Mouse (Mus musculus) midbrain, embryonic 15.5 days (tissue): ENCODE data around the gene Rai1. TPM values are rescaled to one million over a fixed set of nuclear protein-coding genes. Genes with fewer than 3 reads are reported as not detected.

Experiments
- ATAC-seq: fragments of 200-750 bp; cut with Nextera tagmentation; replicated peaks from 2 replicates; pipeline ENCODE4 v1.8.0; 2017; ENCODE audit warnings: moderate TSS enrichment
- H3K27ac ChIP-seq: fragments of 300-500 bp; sonication (generic); 2 replicates; pipeline ENCODE4 v1.5.1; 2015; ENCODE audit warnings: mild to moderate bottlenecking, inconsistent platforms
- H3K27me3 ChIP-seq: fragments of 300-500 bp; sonication (generic); replicated peaks from 2 replicates; pipeline ENCODE4 v1.6.1; 2015; ENCODE audit warnings: inconsistent platforms
- H3K36me3 ChIP-seq: fragments of 300-500 bp; sonication (generic); replicated peaks from 2 replicates; pipeline ENCODE4 v1.6.1; 2015; ENCODE audit warnings: inconsistent platforms
- H3K4me1 ChIP-seq: fragments of 300-500 bp; sonication (generic); 2 replicates; pipeline ENCODE4 v1.6.1; 2015; ENCODE audit warnings: inconsistent platforms
- H3K4me2 ChIP-seq: fragments of 300-500 bp; sonication (generic); 2 replicates; pipeline ENCODE4 v1.6.1; 2015; ENCODE audit warnings: inconsistent platforms, mild to moderate bottlenecking, moderate library complexity
- H3K4me3 ChIP-seq: fragments of 300-500 bp; sonication (generic); 2 replicates; pipeline ENCODE4 v1.5.1; 2015; ENCODE audit warnings: mild to moderate bottlenecking, inconsistent platforms
- H3K9ac ChIP-seq: fragments of 300-500 bp; sonication (generic); 2 replicates; pipeline ENCODE4 v1.6.1; 2015; ENCODE audit warnings: mild to moderate bottlenecking, inconsistent platforms
- H3K9me3 ChIP-seq: fragments of 300-500 bp; sonication (generic); 2 replicates; pipeline ENCODE4 v1.6.1; 2016; ENCODE audit warnings: inconsistent platforms
- WGBS: fragments of 180-500 bp; shearing (Covaris S2); methylation state at CpG from one replicate; pipeline ENCODE4 v1.1.7; 2015; ENCODE audit warnings: mixed read lengths; 5-methylcytosine and 5-hydroxymethylcytosine counted together
- polyA plus RNA-seq: library from polyadenylated mRNA; unstranded; fragments of >200 nt; fragmentation: Nextera tagmentation; extraction: Ambion mirVana; gene quantifications from 2 replicates; pipeline ENCODE4 v1.2.1, GENCODE M21; 2015

Gene Rai1
- polyA plus RNA-seq, 1 experiment from 2014 or later = 34.7 TPM

DNA sequence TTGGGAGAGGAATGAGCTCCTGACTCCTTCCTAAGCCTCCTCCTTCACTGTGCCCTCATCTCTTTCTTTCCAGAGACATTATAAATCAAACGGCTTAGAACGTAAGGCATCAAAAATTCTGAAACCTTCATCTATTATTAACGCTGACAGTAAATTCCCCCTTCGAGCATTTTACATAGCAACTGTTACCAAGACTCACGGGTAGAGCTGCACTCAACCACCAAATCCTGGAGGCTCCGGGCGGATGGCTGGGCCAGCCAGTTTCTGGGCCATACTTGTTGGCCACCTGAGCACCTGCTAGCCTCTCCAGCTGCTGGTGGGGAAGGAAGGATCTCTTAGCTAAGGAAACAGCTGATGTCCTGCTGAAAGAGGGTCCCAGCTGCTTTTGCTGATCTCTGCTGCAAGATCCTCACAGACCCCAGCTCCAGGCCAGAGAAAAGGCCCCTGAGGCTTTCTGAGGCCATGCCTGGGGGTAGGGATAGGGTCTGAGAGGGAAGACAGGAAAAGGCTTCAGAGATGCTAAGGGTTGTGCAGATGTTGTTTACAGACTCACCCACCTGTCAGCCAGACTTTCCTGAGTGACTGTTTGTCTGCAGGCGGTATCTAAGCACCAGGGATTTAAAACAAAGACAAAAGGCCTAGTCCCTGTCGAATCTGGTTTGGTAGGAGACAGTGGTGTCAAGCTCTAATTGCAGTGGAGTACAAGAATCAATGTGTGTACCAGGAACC lies 56.5 kb downstream of the Rai1 start:
- H3K4me1 ChIP-seq = peaks cover 65% of the 10 kb centered on the region
- peak overlapping the region; percentile 76 for H3K27ac ChIP-seq
- peak overlapping the region; percentile 17; the same call in 1 of the 2 replicates for H3K4me2 ChIP-seq
- H3K36me3 ChIP-seq = no peaks in the 10 kb centered on the region
- 21% methylated on average over 9 of the region's 9 CpGs for WGBS
- peak overlapping the region; percentile 3; the same call in 1 of the 2 replicates for H3K9ac ChIP-seq
- H3K9me3 ChIP-seq = no peaks in the 10 kb centered on the region
- no peaks in the 10 kb centered on the region for H3K27me3 ChIP-seq
- no peak overlapping the region for H3K4me3 ChIP-seq
- ATAC-seq = no peak; the same call in 1 of the 2 replicates

DNA sequence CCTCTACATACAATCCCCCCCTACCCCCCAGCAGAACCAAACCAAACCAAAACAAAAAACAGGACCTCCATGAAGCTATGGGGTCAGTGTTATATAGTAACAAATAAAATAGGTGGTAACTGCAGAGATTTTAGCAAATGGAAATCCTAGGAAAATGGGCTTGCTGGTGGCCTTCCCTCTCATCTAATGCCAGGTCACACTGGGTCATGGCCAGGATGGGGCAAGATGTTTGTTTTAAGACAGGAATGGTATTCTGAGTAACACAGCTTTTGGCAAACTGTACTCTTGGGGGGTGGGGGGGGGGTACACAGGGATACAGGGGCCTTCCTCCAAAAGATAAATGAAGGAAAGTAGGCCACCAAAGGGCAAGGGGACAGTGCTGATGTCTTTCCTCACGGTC lies 57.7 kb downstream of the Rai1 start:
- Histone ChIP-seq H3K9me3 (no peaks in the 10 kb centered on the region), H3K9ac (no peak overlapping the region), H3K27me3 (no peaks in the 10 kb centered on the region), H3K4me1 (peaks cover 76% of the 10 kb centered on the region), H3K4me3 (no peak overlapping the region), H3K27ac (peak overlapping the region; percentile 76; the same call in 1 of the 2 replicates), H3K36me3 (no peaks in the 10 kb centered on the region), H3K4me2 (no peak overlapping the region)
- ATAC-seq = no peak
- 88% methylated on average over 1 of the region's 1 CpGs for WGBS

DNA sequence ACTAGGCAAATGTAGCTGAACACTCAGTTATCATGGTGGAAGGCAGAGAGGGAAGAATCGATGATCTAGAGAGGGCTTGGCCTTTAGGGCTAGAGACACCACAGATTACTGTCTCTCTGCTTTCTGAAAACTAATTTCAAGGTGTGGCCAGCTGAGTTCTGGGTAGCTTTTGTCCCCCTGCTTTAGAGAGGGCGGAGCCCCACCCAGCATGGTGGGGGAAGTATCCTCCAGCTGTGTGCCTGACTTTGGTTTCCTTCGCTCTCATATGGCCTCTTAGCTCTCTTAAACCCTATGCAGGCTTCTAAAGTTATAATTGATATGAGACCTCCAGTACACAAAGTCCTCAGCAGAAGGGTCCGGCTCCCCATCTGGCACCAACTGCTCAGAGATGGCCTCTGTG lies 58.5 kb downstream of the Rai1 start:
- 94% methylated on average over 4 of the region's 4 CpGs for WGBS
- no peak overlapping the region for H3K4me2 ChIP-seq
- no peak overlapping the region for H3K27ac ChIP-seq
- ATAC-seq = no peak
- no peaks in the 10 kb centered on the region for H3K9me3 ChIP-seq
- H3K4me3 ChIP-seq = no peak overlapping the region
- H3K36me3 ChIP-seq = no peaks in the 10 kb centered on the region
- no peaks in the 10 kb centered on the region for H3K27me3 ChIP-seq
- no peak overlapping the region for H3K9ac ChIP-seq
- peaks cover 81% of the 10 kb centered on the region for H3K4me1 ChIP-seq

DNA sequence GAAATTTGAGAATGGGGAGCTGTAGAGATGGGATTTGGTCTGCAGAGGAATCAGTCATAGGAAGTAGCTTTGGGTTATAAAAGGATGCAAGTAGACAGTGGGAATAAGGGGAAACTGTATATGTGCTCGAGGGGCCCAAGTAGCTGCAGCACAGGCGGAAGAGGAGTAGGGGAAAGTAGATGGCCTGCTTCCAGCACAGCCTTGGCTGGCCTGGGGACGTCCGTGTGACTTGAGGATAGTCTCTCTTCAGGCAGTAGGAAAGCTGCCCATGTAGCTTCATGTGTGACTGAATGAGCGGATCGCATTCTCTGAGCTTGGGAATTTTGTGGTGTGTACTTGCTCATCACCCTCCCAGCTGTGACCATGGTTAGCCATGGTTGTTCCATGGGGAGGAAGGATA lies 59.6 kb downstream of the Rai1 start:
- WGBS = 84% methylated on average over 6 of the region's 6 CpGs
- Histone ChIP-seq H3K4me3 (no peak overlapping the region), H3K27me3 (no peaks in the 10 kb centered on the region), H3K4me1 (peaks cover 88% of the 10 kb centered on the region), H3K27ac (no peak overlapping the region), H3K4me2 (no peak overlapping the region), H3K9ac (no peak overlapping the region), H3K36me3 (no peaks in the 10 kb centered on the region), H3K9me3 (no peaks in the 10 kb centered on the region)
- ATAC-seq = no peak

DNA sequence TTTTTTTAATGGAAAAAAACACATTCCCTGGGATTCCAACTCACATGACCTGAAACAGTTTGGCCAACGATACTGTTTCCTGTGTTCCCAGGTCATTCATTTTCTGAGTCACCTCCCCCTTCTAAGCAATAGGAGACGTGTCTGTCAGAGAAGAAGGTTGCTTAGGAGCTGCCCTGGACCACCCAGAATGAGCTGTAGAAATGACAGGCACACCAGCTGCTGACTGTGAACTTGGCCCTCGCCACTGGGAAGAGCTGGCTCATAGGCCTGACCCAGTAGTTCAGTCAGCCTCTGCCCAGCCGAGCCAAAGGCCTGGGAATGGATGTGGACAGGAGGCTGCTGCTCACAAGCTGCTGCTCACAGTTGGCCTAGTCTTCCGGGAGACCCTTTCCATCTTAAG lies 60.3 kb downstream of the Rai1 start:
- Histone ChIP-seq H3K4me2 (no peak overlapping the region), H3K36me3 (no peaks in the 10 kb centered on the region), H3K4me1 (peaks cover 89% of the 10 kb centered on the region), H3K9me3 (no peaks in the 10 kb centered on the region), H3K9ac (no peak overlapping the region), H3K4me3 (no peak overlapping the region), H3K27ac (no peak overlapping the region), H3K27me3 (no peaks in the 10 kb centered on the region)
- ATAC-seq = no peak
- 50% methylated on average over 5 of the region's 5 CpGs for WGBS

DNA sequence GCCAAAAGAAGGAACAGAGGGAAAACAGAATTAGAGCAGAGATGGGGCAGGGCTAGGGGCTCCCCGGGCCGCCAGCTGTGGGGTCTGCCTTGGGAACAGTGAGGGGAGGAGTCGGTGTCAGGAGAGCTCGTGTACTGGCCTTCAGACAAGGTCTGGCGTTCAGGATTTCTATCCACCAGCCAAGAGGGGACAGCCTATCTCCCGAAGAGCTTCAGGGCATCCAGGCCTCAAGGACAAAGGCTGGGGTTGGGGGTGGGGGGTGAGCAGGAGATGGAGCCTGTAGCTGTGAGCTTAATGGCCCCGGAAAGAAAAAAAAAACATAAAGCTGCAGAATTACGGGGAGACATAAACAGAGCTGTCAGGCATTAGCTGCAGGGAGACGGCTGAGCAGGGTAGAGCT lies 64.0 kb downstream of the Rai1 start:
- H3K9me3 ChIP-seq = no peaks in the 10 kb centered on the region
- H3K27me3 ChIP-seq = no peaks in the 10 kb centered on the region
- H3K4me1 ChIP-seq = peaks cover 70% of the 10 kb centered on the region
- 22% methylated on average over 9 of the region's 9 CpGs for WGBS
- no peak overlapping the region for H3K4me3 ChIP-seq
- no peaks in the 10 kb centered on the region for H3K36me3 ChIP-seq
- H3K4me2 ChIP-seq = peak overlapping the region; percentile 12; the same call in 1 of the 2 replicates
- H3K27ac ChIP-seq = peak overlapping the region; percentile 79
- ATAC-seq = no peak
- H3K9ac ChIP-seq = peak overlapping the region; percentile 16; the same call in 1 of the 2 replicates

DNA sequence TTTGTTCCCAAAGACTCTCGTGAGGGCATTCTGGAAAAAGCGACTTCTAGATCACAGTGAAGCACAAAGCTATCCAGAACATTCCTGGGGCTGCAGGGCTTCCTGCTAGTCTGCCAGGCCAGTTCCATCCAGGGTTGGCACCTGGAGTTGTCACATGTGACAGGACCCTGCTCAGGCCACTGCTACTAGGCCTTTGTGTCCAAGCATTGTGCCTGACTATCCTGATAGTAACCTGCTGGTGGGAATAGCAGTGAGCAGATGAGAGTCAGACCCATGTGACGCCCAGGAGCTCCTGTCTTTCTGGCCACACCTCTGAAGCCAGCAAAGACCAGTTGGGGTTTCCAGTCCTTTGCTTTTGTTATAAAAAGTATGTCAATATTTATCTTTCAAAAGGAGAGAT lies 67.3 kb downstream of the Rai1 start:
- Histone ChIP-seq H3K4me1 (peaks cover 65% of the 10 kb centered on the region), H3K27ac (no peak overlapping the region), H3K9me3 (no peaks in the 10 kb centered on the region), H3K9ac (no peak overlapping the region), H3K4me3 (no peak overlapping the region), H3K27me3 (no peaks in the 10 kb centered on the region), H3K36me3 (no peaks in the 10 kb centered on the region), H3K4me2 (no peak overlapping the region)
- 86% methylated on average over 3 of the region's 3 CpGs for WGBS
- no peak for ATAC-seq

DNA sequence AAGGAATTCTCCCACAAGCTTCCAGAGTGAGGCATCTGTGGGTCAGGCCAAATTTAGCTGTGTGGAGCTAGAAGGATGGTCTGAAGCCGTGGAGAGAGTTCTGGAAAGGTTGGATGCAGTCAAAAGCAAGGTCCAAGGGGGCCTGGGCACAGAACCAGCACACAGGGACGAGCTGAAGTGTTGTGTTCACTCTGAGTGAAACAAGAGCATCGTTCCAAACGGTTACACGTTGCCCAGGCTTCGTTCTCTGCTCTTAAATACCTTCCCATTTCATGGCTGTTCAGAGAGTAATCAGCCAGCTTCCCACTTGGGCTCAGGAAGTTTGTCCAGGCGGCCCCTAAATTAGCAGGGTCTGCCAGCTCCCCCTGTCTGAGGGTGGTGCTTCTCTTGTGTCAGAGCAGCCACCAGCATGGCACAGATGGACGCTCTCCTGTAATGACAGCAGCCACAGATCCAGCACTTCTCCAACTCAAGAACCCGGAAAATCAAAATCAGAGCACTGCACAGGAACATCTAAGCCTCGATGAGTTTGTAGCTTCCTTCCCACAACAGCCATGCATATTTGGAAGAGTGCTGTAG lies 68.9 kb downstream of the Rai1 start:
- Histone ChIP-seq H3K9ac (no peak overlapping the region), H3K27me3 (no peaks in the 10 kb centered on the region), H3K4me2 (no peak overlapping the region), H3K36me3 (no peaks in the 10 kb centered on the region), H3K4me3 (no peak overlapping the region), H3K4me1 (peaks cover 65% of the 10 kb centered on the region), H3K27ac (no peak overlapping the region), H3K9me3 (no peaks in the 10 kb centered on the region)
- 80% methylated on average over 10 of the region's 10 CpGs for WGBS
- no peak for ATAC-seq

DNA sequence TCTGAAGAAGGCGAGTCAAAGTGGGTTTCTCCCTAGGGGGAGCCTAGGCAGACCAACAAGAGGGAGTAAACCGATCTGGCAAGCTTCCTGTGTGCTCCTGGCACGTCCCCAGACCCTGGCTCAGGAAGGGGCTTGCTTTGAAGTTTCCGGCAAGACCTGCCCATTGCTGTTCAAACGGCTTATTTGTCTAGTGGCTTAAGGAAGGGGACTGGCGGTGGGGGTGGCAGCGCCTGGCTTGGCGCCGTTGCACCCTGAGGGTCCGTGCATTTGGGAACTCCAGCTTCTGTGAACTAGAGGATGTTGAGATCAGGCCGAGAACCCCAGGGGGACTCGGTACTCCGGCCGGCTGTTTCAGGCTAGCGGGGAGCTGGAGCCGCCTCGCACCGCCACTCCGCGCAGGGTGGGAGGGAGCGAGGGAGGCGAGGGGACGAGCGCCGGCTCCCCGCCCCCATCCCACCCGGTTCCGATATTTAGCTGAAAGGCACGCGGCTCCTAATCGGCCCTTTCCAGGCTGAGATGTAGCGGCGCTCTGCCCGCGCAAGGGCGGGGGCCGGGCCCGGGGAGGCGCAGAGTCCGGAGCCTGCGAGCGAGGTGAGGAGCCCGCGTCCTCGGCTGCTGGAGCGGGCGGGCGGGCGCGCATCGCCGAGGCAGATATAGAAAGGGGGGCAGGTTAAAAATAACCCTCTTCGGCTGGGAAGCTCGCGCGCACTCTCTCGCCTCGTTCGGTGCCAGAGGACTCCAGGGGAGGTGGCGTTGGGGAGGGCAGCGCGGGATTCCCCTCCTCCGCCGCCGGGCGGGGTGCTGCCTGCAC lies 70.8 kb downstream of the Rai1 start:
- Histone ChIP-seq H3K36me3 (no peaks in the 10 kb centered on the region), H3K9me3 (no peaks in the 10 kb centered on the region), H3K4me2 (peak overlapping the region; percentile 70), H3K27me3 (no peaks in the 10 kb centered on the region), H3K27ac (peak overlapping the region; percentile 95), H3K9ac (peak overlapping the region; percentile 78), H3K4me1 (peaks cover 58% of the 10 kb centered on the region), H3K4me3 (peak overlapping the region; percentile 67)
- ATAC-seq = peak; percentile 59
- WGBS = under 1% methylated on average over 66 of the region's 66 CpGs

DNA sequence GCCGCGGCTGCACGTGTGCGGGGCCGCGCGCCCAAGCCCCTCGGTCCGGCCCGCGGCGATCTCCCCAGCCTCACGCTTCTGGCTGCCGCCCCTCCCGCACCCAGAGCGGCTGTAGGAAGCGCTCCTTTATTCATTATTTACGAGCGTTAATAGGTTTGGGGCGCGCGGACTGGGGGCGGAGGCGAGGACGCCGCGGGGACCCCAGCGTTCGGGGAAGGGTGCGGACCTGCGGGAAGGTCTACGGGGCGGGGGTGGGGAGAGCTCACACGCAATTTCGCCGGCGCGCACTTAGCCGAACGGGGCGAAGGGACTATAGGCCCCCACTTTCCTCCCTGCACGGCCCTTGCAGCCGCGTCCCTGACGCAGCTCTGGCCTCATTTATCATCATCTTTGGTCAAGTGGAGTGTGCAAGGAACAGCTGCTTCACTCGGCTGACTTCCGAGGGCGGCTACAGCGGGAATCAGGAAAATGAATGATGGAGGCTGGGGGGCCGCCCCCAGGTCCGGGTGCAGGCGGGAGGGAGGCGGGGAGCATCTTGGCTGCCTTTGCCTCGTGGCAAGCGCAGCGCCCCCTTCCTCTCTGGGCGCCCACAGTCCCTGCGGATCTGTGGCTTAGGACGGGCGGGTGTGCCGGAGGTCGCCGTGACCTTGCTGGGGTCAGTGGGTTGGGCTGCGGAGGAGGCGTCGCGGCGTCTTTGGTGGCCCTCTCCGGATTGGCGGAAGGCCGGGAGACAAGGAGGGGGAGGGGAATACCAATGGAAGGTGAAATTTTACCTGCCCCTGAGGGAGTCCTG lies 71.6 kb downstream of the Rai1 start:
- Histone ChIP-seq H3K9me3 (no peaks in the 10 kb centered on the region), H3K27me3 (no peaks in the 10 kb centered on the region), H3K4me1 (peaks cover 66% of the 10 kb centered on the region), H3K9ac (peak overlapping the region; percentile 78), H3K27ac (peak overlapping the region; percentile 95), H3K4me3 (peak overlapping the region; percentile 67), H3K4me2 (peak overlapping the region; percentile 70), H3K36me3 (no peaks in the 10 kb centered on the region)
- ATAC-seq = peak; percentile 67
- under 1% methylated on average over 71 of the region's 71 CpGs for WGBS

DNA sequence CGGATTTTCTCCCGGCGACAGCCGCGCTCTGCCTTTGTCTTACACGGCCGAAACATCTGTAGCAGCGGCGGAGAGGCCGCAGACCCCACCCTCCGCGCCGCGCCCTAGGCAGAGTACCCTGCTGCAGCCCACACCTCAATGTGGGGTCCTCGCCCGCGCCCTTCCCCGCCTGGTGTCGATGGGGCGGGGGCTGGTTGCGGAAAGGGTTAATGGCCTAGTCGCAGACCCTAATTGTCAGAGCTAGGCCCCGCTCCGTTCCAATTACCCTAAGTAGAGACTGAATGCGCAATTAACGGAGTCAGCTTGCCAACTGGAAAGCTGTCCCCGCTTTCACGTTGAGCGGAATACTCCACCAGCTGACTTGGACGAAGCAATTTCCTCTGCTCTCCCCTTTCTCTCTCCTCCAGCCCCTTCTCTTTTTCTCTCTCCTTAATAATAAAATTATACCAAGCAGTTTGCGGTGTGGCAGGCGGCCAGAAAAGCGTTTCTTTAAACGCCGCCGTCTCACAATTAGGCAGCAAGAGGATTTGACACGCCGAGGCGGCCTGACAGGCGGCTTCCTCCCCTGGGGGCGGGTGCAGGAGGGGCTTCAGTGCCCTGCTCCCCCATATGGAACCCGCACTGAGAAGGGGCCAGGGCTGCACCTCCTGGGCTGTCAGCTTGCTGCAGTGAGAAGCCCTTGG lies 72.3 kb downstream of the Rai1 start:
- peak overlapping the region; percentile 95 for H3K27ac ChIP-seq
- H3K9me3 ChIP-seq = no peaks in the 10 kb centered on the region
- H3K36me3 ChIP-seq = no peaks in the 10 kb centered on the region
- H3K4me2 ChIP-seq = peak overlapping the region; percentile 70
- peak overlapping the region; percentile 78 for H3K9ac ChIP-seq
- no peaks in the 10 kb centered on the region for H3K27me3 ChIP-seq
- peaks cover 68% of the 10 kb centered on the region for H3K4me1 ChIP-seq
- under 1% methylated on average over 42 of the region's 42 CpGs for WGBS
- ATAC-seq = peak; percentile 50
- H3K4me3 ChIP-seq = peak overlapping the region; percentile 67
